Mouse (Mus musculus) limb, embryonic 14.5 days (tissue): ENCODE data around the gene Olfr152. TPM values are rescaled to one million over a fixed set of nuclear protein-coding genes. Genes with fewer than 3 reads are reported as not detected.

ENCODE experiments used
- ATAC-seq: fragments of 200-750 bp; cut with Nextera tagmentation; 2 replicates; pipeline ENCODE4 v1.8.0; 2017; ENCODE audit warnings: low read depth, moderate number of reproducible peaks, moderate TSS enrichment; ENCODE audit not compliant: low FRiP score
- DNase-seq: peaks from one replicate; pipeline ENCODE4 v3.0.0-alpha.2; 2015; ENCODE audit warnings: low spot score
- H3K27ac ChIP-seq: fragments of 300-500 bp; sonication (generic); replicated peaks from 2 replicates; pipeline ENCODE4 v1.5.1; 2014; ENCODE audit warnings: low read depth, mild to moderate bottlenecking, low read length, moderate library complexity, mixed read lengths
- H3K27me3 ChIP-seq: fragments of 300-500 bp; sonication (generic); 2 replicates; pipeline ENCODE4 v1.6.1; 2014; ENCODE audit warnings: low read length, mixed read lengths; ENCODE audit not compliant: control insufficient read depth, insufficient read depth
- H3K36me3 ChIP-seq: fragments of 300-500 bp; sonication (generic); 2 replicates; pipeline ENCODE4 v1.6.1; 2014; ENCODE audit warnings: mild to moderate bottlenecking, low read length, moderate library complexity, mixed read lengths; ENCODE audit not compliant: control insufficient read depth, insufficient read depth
- H3K4me1 ChIP-seq: fragments of 300-500 bp; sonication (generic); 2 replicates; pipeline ENCODE4 v1.6.1; 2014; ENCODE audit warnings: antibody characterized with exemption, low read length, mixed read lengths; ENCODE audit not compliant: control insufficient read depth, insufficient read depth
- H3K4me2 ChIP-seq: fragments of 300-500 bp; sonication (generic); replicated peaks from 2 replicates; pipeline ENCODE4 v1.6.1; 2014; ENCODE audit warnings: low read depth, mild to moderate bottlenecking, low read length, moderate library complexity; ENCODE audit not compliant: severe bottlenecking
- H3K4me3 ChIP-seq: fragments of 300-500 bp; sonication (generic); replicated peaks from 2 replicates; pipeline ENCODE4 v1.5.1; 2014; ENCODE audit warnings: low read length
- H3K9ac ChIP-seq: fragments of 300-500 bp; sonication (generic); 2 replicates; pipeline ENCODE4 v1.6.1; 2014; ENCODE audit warnings: mild to moderate bottlenecking, low read depth, low read length, moderate library complexity; ENCODE audit not compliant: severe bottlenecking
- H3K9me3 ChIP-seq: fragments of 300-500 bp; sonication (generic); 2 replicates; pipeline ENCODE4 v1.6.1; 2016; ENCODE audit warnings: low read length; ENCODE audit not compliant: control insufficient read depth
- POLR2A ChIP-seq: fragments of 200-500 bp; IDR thresholded peaks from 2 replicates; pipeline ENCODE4 v1.8.0; 2012; ENCODE audit warnings: inconsistent platforms, mild to moderate bottlenecking, moderate library complexity, borderline replicate concordance; ENCODE audit not compliant: insufficient read depth, insufficient read length; ENCODE audit errors: extremely low read depth
- WGBS: fragments of 180-500 bp; shearing (Covaris S2); extraction: QIAGEN DNeasy Blood & Tissue Kit; methylation state at CpG from one replicate; pipeline ENCODE4 v1.1.7; 2014; 5-methylcytosine and 5-hydroxymethylcytosine counted together
- polyA plus RNA-seq, 2 experiments: library from polyadenylated mRNA; depleted of rRNA in 1 of 2; stranded (reverse) in 1 of 2; unstranded in 1 of 2; fragments of >200 nt; fragmentation: Nextera tagmentation in 1 of 2; extraction: Ambion mirVana in 1 of 2; gene quantifications; 2 replicates each; pipeline versions ENCODE4 v1.2.1 to v1.2.3; 2012 to 2014

The Olfr152 gene
- polyA plus RNA-seq, 2 experiments = not detected

- Histone ChIP-seq H3K36me3 (no peaks in the 10 kb centered on the region), H3K9me3 (no peaks in the 10 kb centered on the region), H3K27ac (no peak within 1 kb of the TSS), H3K9ac (no peak within 1 kb of the TSS), H3K4me3 (no peak within 1 kb of the TSS), H3K4me2 (no peak within 1 kb of the TSS), H3K4me1 (no peaks in the 10 kb centered on the region), H3K27me3 (no peaks in the 10 kb centered on the region)
- 69% methylated on average over 1 of the region's 1 CpGs for WGBS
- no peak for TF ChIP-seq POLR2A
- no peak for ATAC-seq
- DNase-seq = no peak
Measured at GRCm38 (mm10) chr2:87809522-87809921, 30.2 kb downstream of the Olfr152 start, which contains the start of gene Olfr1145. Olfr1145 (plus strand) TSS chr2:87809822.

- no peak for TF ChIP-seq POLR2A
Measured at GRCm38 (mm10) chr2:87830233-87830632, 51.0 kb downstream of the Olfr152 start, which contains the start of gene Olfr1148. Olfr1148 (plus strand) TSS chr2:87830533.

More at GRCm38 (mm10) chr2:87830233-87830632, 51.0 kb downstream of the Olfr152 start, which contains the start of gene Olfr1148:
- WGBS = 84% methylated on average over 1 of the region's 1 CpGs
- ATAC-seq = no peak
- H3K4me3 ChIP-seq = no peak within 1 kb of the TSS
- H3K9ac ChIP-seq = no peak within 1 kb of the TSS
- no peaks in the 10 kb centered on the region for H3K36me3 ChIP-seq
- no peaks in the 10 kb centered on the region for H3K4me1 ChIP-seq
- H3K9me3 ChIP-seq = no peaks in the 10 kb centered on the region
- no peak within 1 kb of the TSS for H3K4me2 ChIP-seq
- no peak within 1 kb of the TSS for H3K27ac ChIP-seq
- H3K27me3 ChIP-seq = no peaks in the 10 kb centered on the region
- no peak for DNase-seq

Other genes with a start within 250 kb of the Olfr152 start
- not detected in 2 replicates for gene Olfr153, start 247.7 kb upstream of the Olfr152 start, polyA plus RNA-seq (2012; rRNA removed)
- not detected in 2 replicates for gene Olfr153, start 247.7 kb upstream of the Olfr152 start, polyA plus RNA-seq (2014; fragmentation: Nextera tagmentation; extraction: Ambion mirVana)
- gene Olfr1128, start 233.9 kb upstream of the Olfr152 start, polyA plus RNA-seq (2012; rRNA removed) = not detected in 2 replicates
- not detected in 2 replicates for gene Olfr1128, start 233.9 kb upstream of the Olfr152 start, polyA plus RNA-seq (2014; fragmentation: Nextera tagmentation; extraction: Ambion mirVana)
- gene Olfr1129, start 205.6 kb upstream of the Olfr152 start, polyA plus RNA-seq (2012; rRNA removed) = not detected in 2 replicates
- gene Olfr1129, start 205.6 kb upstream of the Olfr152 start, polyA plus RNA-seq (2014; fragmentation: Nextera tagmentation; extraction: Ambion mirVana) = not detected in 2 replicates
- gene Olfr1130, start 173.3 kb upstream of the Olfr152 start, polyA plus RNA-seq (2012; rRNA removed) = not detected in 2 replicates
- not detected in 2 replicates for gene Olfr1130, start 173.3 kb upstream of the Olfr152 start, polyA plus RNA-seq (2014; fragmentation: Nextera tagmentation; extraction: Ambion mirVana)
- gene Olfr1131, start 152.4 kb upstream of the Olfr152 start, polyA plus RNA-seq (2012; rRNA removed) = not detected in 2 replicates
- not detected in 2 replicates for gene Olfr1131, start 152.4 kb upstream of the Olfr152 start, polyA plus RNA-seq (2014; fragmentation: Nextera tagmentation; extraction: Ambion mirVana)
- gene Olfr1132, start 141.9 kb upstream of the Olfr152 start, polyA plus RNA-seq (2012; rRNA removed) = not detected in 2 replicates
- not detected in 2 replicates for gene Olfr1132, start 141.9 kb upstream of the Olfr152 start, polyA plus RNA-seq (2014; fragmentation: Nextera tagmentation; extraction: Ambion mirVana)
- not detected in 2 replicates for gene Olfr1133, start 132.1 kb upstream of the Olfr152 start, polyA plus RNA-seq (2012; rRNA removed)
- gene Olfr1133, start 132.1 kb upstream of the Olfr152 start, polyA plus RNA-seq (2014; fragmentation: Nextera tagmentation; extraction: Ambion mirVana) = not detected in 2 replicates
- not detected in 2 replicates for gene Olfr1134, start 121.0 kb upstream of the Olfr152 start, polyA plus RNA-seq (2012; rRNA removed)
- gene Olfr1134, start 121.0 kb upstream of the Olfr152 start, polyA plus RNA-seq (2014; fragmentation: Nextera tagmentation; extraction: Ambion mirVana) = not detected in 2 replicates
- gene Olfr1135, start 105.8 kb upstream of the Olfr152 start, polyA plus RNA-seq (2012; rRNA removed) = not detected in 2 replicates
- not detected in 2 replicates for gene Olfr1135, start 105.8 kb upstream of the Olfr152 start, polyA plus RNA-seq (2014; fragmentation: Nextera tagmentation; extraction: Ambion mirVana)
- gene Olfr1136, start 85.5 kb upstream of the Olfr152 start, polyA plus RNA-seq (2012; rRNA removed) = not detected in 2 replicates
- gene Olfr1136, start 85.5 kb upstream of the Olfr152 start, polyA plus RNA-seq (2014; fragmentation: Nextera tagmentation; extraction: Ambion mirVana) = not detected in 2 replicates
- gene Olfr1137, start 66.3 kb upstream of the Olfr152 start, polyA plus RNA-seq (2012; rRNA removed) = not detected in 2 replicates
- not detected in 2 replicates for gene Olfr1137, start 66.3 kb upstream of the Olfr152 start, polyA plus RNA-seq (2014; fragmentation: Nextera tagmentation; extraction: Ambion mirVana)
- not detected in 2 replicates for gene Olfr1138, start 39.5 kb upstream of the Olfr152 start, polyA plus RNA-seq (2012; rRNA removed)
- gene Olfr1138, start 39.5 kb upstream of the Olfr152 start, polyA plus RNA-seq (2014; fragmentation: Nextera tagmentation; extraction: Ambion mirVana) = not detected in 2 replicates
- not detected in 2 replicates for gene Olfr1140, start 35.7 kb upstream of the Olfr152 start, polyA plus RNA-seq (2012; rRNA removed)
- gene Olfr1140, start 35.7 kb upstream of the Olfr152 start, polyA plus RNA-seq (2014; fragmentation: Nextera tagmentation; extraction: Ambion mirVana) = not detected in 2 replicates
- gene Olfr1141, start 25.5 kb upstream of the Olfr152 start, polyA plus RNA-seq (2012; rRNA removed) = not detected in 2 replicates
- gene Olfr1141, start 25.5 kb upstream of the Olfr152 start, polyA plus RNA-seq (2014; fragmentation: Nextera tagmentation; extraction: Ambion mirVana) = not detected in 2 replicates
- not detected in 2 replicates for gene Olfr1143, start 21.1 kb downstream of the Olfr152 start, polyA plus RNA-seq (2012; rRNA removed)
- not detected in 2 replicates for gene Olfr1143, start 21.1 kb downstream of the Olfr152 start, polyA plus RNA-seq (2014; fragmentation: Nextera tagmentation; extraction: Ambion mirVana)
- gene Olfr1145, start 30.3 kb downstream of the Olfr152 start, polyA plus RNA-seq (2012; rRNA removed) = not detected in 2 replicates
- gene Olfr1145, start 30.3 kb downstream of the Olfr152 start, polyA plus RNA-seq (2014; fragmentation: Nextera tagmentation; extraction: Ambion mirVana) = not detected in 2 replicates
- not detected in 2 replicates for gene Olfr1148, start 51.0 kb downstream of the Olfr152 start, polyA plus RNA-seq (2012; rRNA removed)
- gene Olfr1148, start 51.0 kb downstream of the Olfr152 start, polyA plus RNA-seq (2014; fragmentation: Nextera tagmentation; extraction: Ambion mirVana) = not detected in 2 replicates
- gene Olfr1150-ps1, start 64.5 kb downstream of the Olfr152 start, polyA plus RNA-seq (2012; rRNA removed) = not detected in 2 replicates
- not detected in 2 replicates for gene Olfr1150-ps1, start 64.5 kb downstream of the Olfr152 start, polyA plus RNA-seq (2014; fragmentation: Nextera tagmentation; extraction: Ambion mirVana)
- gene Olfr1151, start 76.4 kb downstream of the Olfr152 start, polyA plus RNA-seq (2012; rRNA removed) = not detected in 2 replicates
- not detected in 2 replicates for gene Olfr1151, start 76.4 kb downstream of the Olfr152 start, polyA plus RNA-seq (2014; fragmentation: Nextera tagmentation; extraction: Ambion mirVana)
- not detected in 2 replicates for gene Olfr1152, start 87.0 kb downstream of the Olfr152 start, polyA plus RNA-seq (2012; rRNA removed)
- gene Olfr1152, start 87.0 kb downstream of the Olfr152 start, polyA plus RNA-seq (2014; fragmentation: Nextera tagmentation; extraction: Ambion mirVana) = not detected in 2 replicates
- gene Olfr1153, start 115.5 kb downstream of the Olfr152 start, polyA plus RNA-seq (2012; rRNA removed) = not detected in 2 replicates
- gene Olfr1153, start 115.5 kb downstream of the Olfr152 start, polyA plus RNA-seq (2014; fragmentation: Nextera tagmentation; extraction: Ambion mirVana) = not detected in 2 replicates
- gene Olfr1154, start 125.7 kb downstream of the Olfr152 start, polyA plus RNA-seq (2012; rRNA removed) = not detected in 2 replicates
- not detected in 2 replicates for gene Olfr1154, start 125.7 kb downstream of the Olfr152 start, polyA plus RNA-seq (2014; fragmentation: Nextera tagmentation; extraction: Ambion mirVana)
- not detected in 2 replicates for gene Olfr1155, start 165.7 kb downstream of the Olfr152 start, polyA plus RNA-seq (2012; rRNA removed)
- not detected in 2 replicates for gene Olfr1155, start 165.7 kb downstream of the Olfr152 start, polyA plus RNA-seq (2014; fragmentation: Nextera tagmentation; extraction: Ambion mirVana)
- gene Olfr1156, start 173.6 kb downstream of the Olfr152 start, polyA plus RNA-seq (2012; rRNA removed) = not detected in 2 replicates
- gene Olfr1156, start 173.6 kb downstream of the Olfr152 start, polyA plus RNA-seq (2014; fragmentation: Nextera tagmentation; extraction: Ambion mirVana) = not detected in 2 replicates
- not detected in 2 replicates for gene Olfr1157, start 188.8 kb downstream of the Olfr152 start, polyA plus RNA-seq (2012; rRNA removed)
- not detected in 2 replicates for gene Olfr1157, start 188.8 kb downstream of the Olfr152 start, polyA plus RNA-seq (2014; fragmentation: Nextera tagmentation; extraction: Ambion mirVana)
- gene Olfr74, start 195.2 kb downstream of the Olfr152 start, polyA plus RNA-seq (2012; rRNA removed) = not detected in 2 replicates
- not detected in 2 replicates for gene Olfr74, start 195.2 kb downstream of the Olfr152 start, polyA plus RNA-seq (2014; fragmentation: Nextera tagmentation; extraction: Ambion mirVana)
- not detected in 2 replicates for gene Olfr1158, start 210.6 kb downstream of the Olfr152 start, polyA plus RNA-seq (2012; rRNA removed)
- gene Olfr1158, start 210.6 kb downstream of the Olfr152 start, polyA plus RNA-seq (2014; fragmentation: Nextera tagmentation; extraction: Ambion mirVana) = not detected in 2 replicates
- not detected in 2 replicates for gene Olfr1160, start 228.8 kb downstream of the Olfr152 start, polyA plus RNA-seq (2012; rRNA removed)
- not detected in 2 replicates for gene Olfr1160, start 228.8 kb downstream of the Olfr152 start, polyA plus RNA-seq (2014; fragmentation: Nextera tagmentation; extraction: Ambion mirVana)
- gene Olfr1161, start 243.3 kb downstream of the Olfr152 start, polyA plus RNA-seq (2012; rRNA removed) = not detected in 2 replicates
- not detected in 2 replicates for gene Olfr1161, start 243.3 kb downstream of the Olfr152 start, polyA plus RNA-seq (2014; fragmentation: Nextera tagmentation; extraction: Ambion mirVana)